Mouse (Mus musculus): ENCODE results near the gene Kctd4. TPM values are rescaled to one million over a fixed set of nuclear protein-coding genes. Genes with fewer than 3 reads are reported as not detected.

The Kctd4 gene
- total RNA-seq, 2 experiments from 2014 or later = not detected

DNA sequence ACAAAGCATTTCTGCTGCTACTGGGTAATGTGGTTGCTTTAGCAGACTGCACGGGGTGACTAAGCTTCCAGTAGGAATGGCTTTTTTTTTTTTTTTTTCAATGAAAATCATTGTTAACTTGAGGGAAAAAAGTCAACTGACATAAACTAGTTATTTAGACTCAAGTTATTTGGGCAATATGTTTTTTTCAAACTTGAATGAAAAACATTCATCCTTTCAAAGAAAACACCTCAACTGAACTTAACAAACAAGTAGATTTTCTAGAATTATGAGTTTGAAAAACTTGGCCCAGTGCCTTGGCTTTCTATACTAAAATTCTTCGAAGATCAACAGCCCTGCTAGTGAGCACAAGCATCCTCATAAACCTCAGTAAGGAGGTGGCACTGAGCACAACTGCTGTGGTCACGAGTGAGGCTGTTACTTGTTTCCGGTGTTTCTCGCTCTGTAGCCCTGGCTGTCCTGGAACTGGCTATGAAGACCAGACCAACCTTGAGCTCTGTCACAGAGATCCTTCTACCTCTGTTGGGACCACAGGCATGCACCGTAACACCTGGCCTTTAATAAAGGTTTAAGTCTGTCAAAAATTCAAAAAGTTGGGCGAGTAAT lies 32.2 kb downstream of the Kctd4 start:
- intact Hi-C loops (cut with DNase I) = no loop called here
- no peak for DNase-seq (ENCODE audit: low spot score)

DNA sequence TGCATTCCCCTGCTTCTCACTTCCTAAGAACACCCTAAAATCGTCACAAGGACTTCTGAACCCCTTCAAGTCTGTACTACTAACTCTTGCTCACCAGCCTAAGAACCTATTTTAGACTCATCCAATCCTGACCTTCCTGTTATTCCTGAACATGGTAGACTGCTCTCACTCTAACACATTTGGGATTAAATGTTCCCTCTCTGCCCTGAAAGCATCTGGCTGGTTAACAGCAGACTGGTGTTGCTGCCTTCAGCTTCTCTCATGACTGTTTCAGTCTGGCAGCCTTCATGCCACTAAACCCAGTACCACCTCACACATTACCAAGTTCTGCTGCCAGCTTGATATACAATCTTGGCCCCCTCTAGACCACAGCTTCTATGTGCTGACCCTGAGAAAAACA lies 34.4 kb downstream of the Kctd4 start:
- no peak for DNase-seq (ENCODE audit: low spot score)
- intact Hi-C loops (cut with DNase I) = no loop called here

DNA sequence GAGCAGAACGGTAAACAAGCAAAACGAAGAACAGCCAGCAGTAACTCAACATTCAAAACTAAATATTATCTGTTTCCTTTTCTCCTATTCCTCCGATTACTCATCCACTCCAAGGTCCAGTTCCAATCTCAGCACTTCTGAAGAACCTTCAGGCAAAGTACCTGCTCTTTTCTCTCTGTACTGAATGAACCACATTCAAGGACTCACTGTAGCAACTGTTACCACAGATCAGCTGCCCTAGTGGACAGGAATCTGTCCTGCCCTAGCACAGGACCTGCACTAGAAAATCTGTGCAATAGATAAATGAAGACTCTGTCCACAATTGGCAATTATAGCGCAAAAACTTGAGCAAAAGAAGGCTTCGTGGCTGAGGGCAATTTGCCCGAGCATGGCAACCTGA lies 36.1 kb downstream of the Kctd4 start:
- DNase-seq (ENCODE audit: low spot score) = no peak

GRCm38 (mm10) chr14:75992371-75992770 lies 37.6 kb downstream of the Kctd4 start:
- intact Hi-C loops (cut with DNase I) = no loop called here
- no peak for DNase-seq (ENCODE audit: low spot score)

More for the DNA sequence above, 36.1 kb downstream of the Kctd4 start:
- intact Hi-C loops (cut with DNase I) = no loop called here

- no peak for DNase-seq (ENCODE audit: low spot score)
- intact Hi-C loops (cut with DNase I) = no loop called here
Observed at GRCm38 (mm10) chr14:75998082-75998481, 43.3 kb downstream of the Kctd4 start.

- no peak for DNase-seq (ENCODE audit: low spot score)
- intact Hi-C loops (cut with DNase I) = no loop called here
Observed at GRCm38 (mm10) chr14:76001781-76002180, 47.0 kb downstream of the Kctd4 start.

- intact Hi-C loops (cut with DNase I) = no loop called here
Observed at GRCm38 (mm10) chr14:76005011-76005410, 50.2 kb downstream of the Kctd4 start.

DNA sequence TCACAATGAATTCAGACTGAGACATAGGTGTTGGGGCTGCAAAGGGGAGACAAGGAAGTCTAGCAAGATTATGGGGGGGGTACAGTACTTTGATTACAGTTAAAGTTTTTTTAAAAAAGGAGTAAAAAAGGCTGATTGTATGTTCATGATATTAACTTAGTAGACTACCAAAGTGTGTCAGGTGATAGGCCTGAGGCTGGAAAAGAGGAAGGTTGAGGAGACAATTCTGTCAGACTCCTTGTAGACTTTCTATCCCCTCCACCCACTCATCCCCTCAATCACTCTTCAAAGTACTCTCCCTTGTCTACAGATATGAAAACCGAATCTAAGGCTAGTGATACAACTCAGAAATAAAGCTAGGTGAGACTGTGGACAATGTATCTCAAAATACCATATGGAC lies 53.4 kb downstream of the Kctd4 start:
- no peak for DNase-seq (ENCODE audit: low spot score)
- intact Hi-C loops (cut with DNase I) = no loop called here

More at GRCm38 (mm10) chr14:76005011-76005410, 50.2 kb downstream of the Kctd4 start:
- no peak for DNase-seq (ENCODE audit: low spot score)

DNA sequence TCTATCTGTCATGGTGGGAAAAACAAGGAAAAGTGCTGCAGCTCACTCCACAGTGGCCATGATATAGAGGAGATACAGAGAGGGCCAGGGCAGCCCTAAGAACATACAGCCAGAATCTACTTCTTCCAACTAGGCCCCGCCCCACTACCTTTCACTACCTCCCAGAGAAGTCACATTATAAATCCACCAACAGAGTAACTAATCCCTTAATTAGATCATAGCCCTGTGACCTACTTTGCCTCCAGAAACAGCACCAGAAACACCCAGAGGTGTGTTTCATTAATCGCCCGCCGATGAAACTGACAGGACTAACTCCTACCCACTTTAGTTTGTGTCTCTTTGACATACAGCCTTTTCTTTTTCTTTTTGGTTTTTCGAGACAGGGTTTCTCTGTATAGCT lies 54.4 kb downstream of the Kctd4 start:
- DNase-seq (ENCODE audit: low spot score) = no peak
- intact Hi-C loops (cut with DNase I) = no loop called here

DNA sequence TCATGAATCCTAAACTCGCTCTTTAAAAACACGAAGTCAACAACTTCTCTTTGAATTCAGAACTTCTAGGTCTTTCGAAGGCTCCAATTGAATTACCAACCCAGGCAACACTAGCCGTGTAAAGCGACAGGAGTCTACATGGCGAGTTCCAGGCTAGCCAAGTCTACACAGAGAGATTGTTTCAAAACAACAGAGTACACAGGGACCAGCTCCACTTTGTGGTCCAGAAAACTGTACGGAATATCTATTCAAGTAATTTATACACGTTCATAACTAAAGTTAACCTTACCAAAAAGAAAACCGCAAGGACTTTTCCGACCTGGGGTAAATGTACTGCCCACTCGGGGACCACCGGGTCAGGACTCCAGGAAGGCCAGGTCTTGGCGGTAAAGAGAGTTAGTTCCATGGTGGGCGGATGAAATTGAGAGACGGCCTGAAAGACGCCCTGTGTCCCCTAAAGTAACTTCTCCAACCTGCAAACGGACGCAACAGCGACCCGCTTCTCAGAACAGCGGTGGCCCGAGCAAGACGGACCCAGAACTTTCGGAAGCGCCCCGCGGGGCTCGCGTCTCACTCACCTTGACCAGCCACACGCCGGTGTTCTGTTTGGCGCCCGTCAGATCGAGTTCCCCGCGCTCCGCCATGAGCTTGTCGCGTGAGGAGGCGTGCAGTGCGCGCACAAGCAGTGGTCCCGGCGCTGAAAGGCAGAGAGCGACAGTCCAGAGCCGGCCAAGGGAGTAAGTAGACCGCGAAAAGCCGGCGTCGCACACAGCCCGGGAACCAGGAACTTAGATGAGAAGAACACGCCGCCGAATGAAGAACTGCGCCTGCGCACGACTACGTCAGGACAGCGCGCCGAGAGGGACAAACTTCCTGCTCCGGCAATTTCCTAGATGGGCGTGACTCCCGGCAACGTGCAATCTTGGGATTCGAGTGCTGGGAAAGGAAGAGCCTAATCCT lies 55.6 kb downstream of the Kctd4 start, which contains the start of gene Gtf2f2:
Gene Gtf2f2, minus strand, starts transcription at position 764 of the 960 bp plus-strand sequence.
- peak; percentile 85 for DNase-seq (ENCODE audit: low spot score)
- intact Hi-C loops (cut with DNase I) = no loop called here

GRCm38 (mm10) chr14:76011062-76011457 lies 56.3 kb downstream of the Kctd4 start:
- intact Hi-C loops (cut with DNase I) = no loop called here

GRCm38 (mm10) chr14:76014331-76014730 lies 59.5 kb downstream of the Kctd4 start:
- intact Hi-C loops (cut with DNase I) = no loop called here
- DNase-seq (ENCODE audit: low spot score) = no peak

More at GRCm38 (mm10) chr14:76011062-76011457, 56.3 kb downstream of the Kctd4 start:
- DNase-seq (ENCODE audit: low spot score) = no peak

Other genes with a start within 250 kb of the Kctd4 start
- gene Cog3, start 200.5 kb upstream of the Kctd4 start, total RNA-seq (2021) = 10 to 100 TPM; 13.0 to 13.5 TPM
- gene Slc25a30, start 168.0 kb upstream of the Kctd4 start, total RNA-seq (2021) = 10 to 100 TPM; 11.5 to 12.6 TPM
- 1,000 to 10,000 TPM; 2,885 to 3,154 TPM for gene Tpt1, start 109.9 kb upstream of the Kctd4 start, total RNA-seq (2021)
- 10 to 100 TPM; 13.4 to 13.5 TPM for gene Gtf2f2, start 55.9 kb downstream of the Kctd4 start, total RNA-seq (2021)
- gene Gpalpp1, start 155.8 kb downstream of the Kctd4 start, total RNA-seq (2021) = 10 to 100 TPM in 1 of 2 experiments, 1 to 10 TPM in 1; 10.0 to 10.8 TPM
- 1 to 10 TPM; 3.0 to 3.4 TPM for gene Nufip1, start 155.9 kb downstream of the Kctd4 start, total RNA-seq (2021)